Mouse (Mus musculus): ENCODE results near the gene Dlgap4. TPM values are rescaled to one million over a fixed set of nuclear protein-coding genes. Genes with fewer than 3 reads are reported as not detected.

Gene Dlgap4
- polyA plus RNA-seq, 1 experiment from 2014 or later = 145 TPM

GRCm38 (mm10) chr2:156722071-156722575, 108.6 kb downstream of the Dlgap4 start:
- WGBS = under 1% methylated on average over 15 of the region's 15 CpGs
- peaks cover 80% of the 10 kb centered on the region for H3K4me1 ChIP-seq
- no peaks in the 10 kb centered on the region for H3K27me3 ChIP-seq (replicated peaks; ENCODE audit: low read depth, poor library complexity, severe bottlenecking)
- H3K9me3 ChIP-seq = no peaks in the 10 kb centered on the region
- peak; percentile 67 for DNase-seq (ENCODE audit: low spot score)
- peak overlapping the region; percentile 98 for H3K27ac ChIP-seq (replicated peaks)
- H3K36me3 ChIP-seq (replicated peaks) = no peaks in the 10 kb centered on the region
- H3K4me3 ChIP-seq = peak overlapping the region; percentile 93

GRCm38 (mm10) chr2:156722752-156723151, 109.2 kb downstream of the Dlgap4 start:
- peak overlapping the region; percentile 93 for H3K4me3 ChIP-seq
- no peaks in the 10 kb centered on the region for H3K9me3 ChIP-seq
- H3K27ac ChIP-seq (replicated peaks) = no peak overlapping the region
- DNase-seq (ENCODE audit: low spot score) = no peak
- 61% methylated on average over 5 of the region's 5 CpGs for WGBS
- peaks cover under 1% of the 10 kb centered on the region; the same call in 1 of the 2 replicates for H3K36me3 ChIP-seq (replicated peaks)
- peaks cover 77% of the 10 kb centered on the region for H3K4me1 ChIP-seq
- H3K27me3 ChIP-seq (replicated peaks; ENCODE audit: low read depth, poor library complexity, severe bottlenecking) = no peaks in the 10 kb centered on the region

DNA sequence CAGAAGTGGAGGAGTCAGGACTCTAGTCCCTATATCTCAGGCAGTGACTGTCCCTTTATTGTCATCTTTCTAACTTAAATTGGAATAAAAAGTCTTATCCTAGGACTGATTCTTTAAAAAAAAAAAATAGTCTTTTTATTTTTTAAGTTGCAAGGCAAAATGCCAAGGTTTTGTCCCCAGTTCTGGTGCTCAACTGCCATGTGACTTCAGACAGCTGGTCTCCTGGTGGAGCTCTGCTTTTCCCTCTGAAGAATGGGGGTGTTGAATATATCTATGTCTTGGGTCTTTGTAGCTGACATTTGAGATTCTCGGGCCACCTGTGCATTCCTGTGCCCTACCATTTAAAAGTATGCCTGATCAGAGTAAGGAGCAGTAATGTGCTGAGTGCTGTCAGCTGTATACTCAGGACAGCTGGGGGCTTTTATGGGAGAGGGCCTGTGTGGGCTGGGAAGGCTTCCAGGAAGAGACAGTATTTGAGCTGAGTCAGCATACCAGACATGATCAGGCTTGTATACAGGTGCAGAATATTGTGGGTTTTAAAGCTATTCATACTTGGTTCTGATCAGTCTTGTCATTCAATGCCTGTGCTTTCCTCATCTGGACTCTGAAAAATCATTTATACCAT, 110.5 kb downstream of the Dlgap4 start:
- WGBS = 59% methylated on average over 1 of the region's 1 CpGs
- Histone ChIP-seq H3K36me3 (replicated peaks) (peaks cover 13% of the 10 kb centered on the region), H3K9me3 (no peaks in the 10 kb centered on the region), H3K4me1 (peaks cover 70% of the 10 kb centered on the region), H3K4me3 (no peak overlapping the region), H3K27ac (replicated peaks) (no peak overlapping the region), H3K27me3 (replicated peaks; ENCODE audit: low read depth, poor library complexity, severe bottlenecking) (no peaks in the 10 kb centered on the region)
- no peak for DNase-seq (ENCODE audit: low spot score)

DNA sequence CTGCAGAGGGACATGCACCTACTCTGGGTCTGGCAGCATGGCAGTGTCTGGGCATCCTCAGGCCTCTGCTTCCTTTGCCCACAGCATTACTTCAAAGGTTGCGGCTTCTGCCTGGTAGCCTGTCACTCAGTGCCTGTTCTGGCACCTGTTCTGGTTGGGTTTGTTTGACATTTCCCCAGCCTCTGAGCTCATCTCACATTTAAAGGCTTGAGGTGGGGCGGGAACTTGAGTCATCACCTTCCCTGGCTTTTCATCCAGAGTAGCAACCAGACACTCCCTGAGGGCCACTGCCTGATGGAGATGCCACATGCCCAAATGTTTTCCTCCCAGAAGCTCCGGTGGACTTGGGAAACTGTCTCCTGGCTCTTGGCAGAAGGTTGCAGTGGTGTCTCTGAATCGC, 111.4 kb downstream of the Dlgap4 start:
- Histone ChIP-seq H3K9me3 (no peaks in the 10 kb centered on the region), H3K4me1 (peaks cover 70% of the 10 kb centered on the region), H3K27me3 (replicated peaks; ENCODE audit: low read depth, poor library complexity, severe bottlenecking) (no peaks in the 10 kb centered on the region), H3K27ac (replicated peaks) (no peak overlapping the region), H3K4me3 (no peak overlapping the region), H3K36me3 (replicated peaks) (peaks cover 20% of the 10 kb centered on the region)
- no peak for DNase-seq (ENCODE audit: low spot score)
- WGBS = 70% methylated on average over 4 of the region's 4 CpGs

- Histone ChIP-seq H3K9me3 (no peaks in the 10 kb centered on the region), H3K4me1 (peaks cover 71% of the 10 kb centered on the region), H3K27ac (replicated peaks) (peak overlapping the region; percentile 40; the same call in 1 of the 2 replicates), H3K4me3 (peak overlapping the region; percentile 23; the same call in 1 of the 2 replicates), H3K36me3 (replicated peaks) (peaks cover 32% of the 10 kb centered on the region), H3K27me3 (replicated peaks; ENCODE audit: low read depth, poor library complexity, severe bottlenecking) (no peaks in the 10 kb centered on the region)
- 15% methylated on average over 7 of the region's 7 CpGs for WGBS
- peak; percentile 31 for DNase-seq (ENCODE audit: low spot score)
Observed at GRCm38 (mm10) chr2:156726344-156726743, 112.8 kb downstream of the Dlgap4 start.

- Histone ChIP-seq H3K36me3 (replicated peaks) (peaks cover 38% of the 10 kb centered on the region), H3K27ac (replicated peaks) (peak overlapping the region; percentile 40; the same call in 1 of the 2 replicates), H3K9me3 (no peaks in the 10 kb centered on the region), H3K4me3 (peak overlapping the region; percentile 11; the same call in 1 of the 2 replicates), H3K4me1 (peaks cover 76% of the 10 kb centered on the region), H3K27me3 (replicated peaks; ENCODE audit: low read depth, poor library complexity, severe bottlenecking) (no peaks in the 10 kb centered on the region)
- DNase-seq (ENCODE audit: low spot score) = no peak
- WGBS = 55% methylated on average over 3 of the region's 3 CpGs
Observed at GRCm38 (mm10) chr2:156726878-156727277, 113.4 kb downstream of the Dlgap4 start.

- WGBS = 34% methylated on average over 9 of the region's 10 CpGs
- no peaks in the 10 kb centered on the region for H3K9me3 ChIP-seq
- peak overlapping the region; percentile 8; the same call in 1 of the 2 replicates for H3K4me3 ChIP-seq
- H3K4me1 ChIP-seq = peaks cover 61% of the 10 kb centered on the region
- H3K27ac ChIP-seq (replicated peaks) = peak overlapping the region; percentile 53
- peaks cover 51% of the 10 kb centered on the region for H3K36me3 ChIP-seq (replicated peaks)
- DNase-seq (ENCODE audit: low spot score) = no peak
- no peaks in the 10 kb centered on the region for H3K27me3 ChIP-seq (replicated peaks; ENCODE audit: low read depth, poor library complexity, severe bottlenecking)
Observed at GRCm38 (mm10) chr2:156729537-156730469, 116.3 kb downstream of the Dlgap4 start.

DNA sequence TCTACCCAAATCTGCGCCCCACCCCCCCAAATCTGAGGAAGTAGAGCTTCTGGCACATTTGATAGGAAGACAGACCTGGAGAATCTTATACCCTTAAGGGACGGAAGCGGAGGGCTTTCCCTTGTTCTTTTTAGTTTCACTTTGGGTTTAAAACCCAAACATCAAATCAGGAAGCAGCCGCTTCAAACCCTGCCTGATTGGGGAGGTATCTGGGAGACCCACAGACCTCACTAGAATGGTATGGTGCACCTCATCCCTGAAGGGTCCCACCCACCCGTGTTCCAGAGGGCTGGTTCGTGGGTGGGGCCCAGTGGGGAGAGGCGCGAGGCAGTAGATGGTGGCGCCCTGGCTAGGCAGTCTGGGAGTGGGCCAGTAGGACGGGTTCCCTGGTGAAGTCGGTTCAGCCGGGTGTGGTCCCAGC, 117.0 kb downstream of the Dlgap4 start:
- H3K36me3 ChIP-seq (replicated peaks) = peaks cover 51% of the 10 kb centered on the region
- H3K4me3 ChIP-seq = peak overlapping the region; percentile 8; the same call in 1 of the 2 replicates
- peak overlapping the region; percentile 53 for H3K27ac ChIP-seq (replicated peaks)
- no peak for DNase-seq (ENCODE audit: low spot score)
- 77% methylated on average over 12 of the region's 12 CpGs for WGBS
- no peaks in the 10 kb centered on the region for H3K27me3 ChIP-seq (replicated peaks; ENCODE audit: low read depth, poor library complexity, severe bottlenecking)
- no peaks in the 10 kb centered on the region for H3K9me3 ChIP-seq
- peaks cover 61% of the 10 kb centered on the region for H3K4me1 ChIP-seq

DNA sequence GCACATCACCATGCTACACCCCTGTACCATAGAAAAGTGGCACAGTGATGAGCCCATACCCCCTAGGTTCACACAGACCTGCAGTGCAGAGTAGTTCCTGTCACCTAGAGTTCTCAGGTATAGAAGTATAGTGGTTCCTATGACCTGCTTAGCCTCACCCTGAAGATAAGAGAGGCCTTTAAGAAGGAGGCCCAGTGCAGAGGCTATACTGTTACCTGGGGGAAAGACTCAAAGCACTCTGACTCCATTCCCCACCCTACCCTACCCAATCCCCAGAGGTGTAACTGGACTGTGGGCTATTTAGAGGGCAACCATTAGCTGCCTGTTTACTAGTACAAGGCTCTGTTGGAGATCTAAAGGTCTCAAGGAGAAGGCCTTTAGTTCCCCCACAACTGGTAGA, 118.1 kb downstream of the Dlgap4 start:
- DNase-seq (ENCODE audit: low spot score) = no peak
- Histone ChIP-seq H3K9me3 (no peaks in the 10 kb centered on the region), H3K4me1 (peaks cover 61% of the 10 kb centered on the region)

DNA sequence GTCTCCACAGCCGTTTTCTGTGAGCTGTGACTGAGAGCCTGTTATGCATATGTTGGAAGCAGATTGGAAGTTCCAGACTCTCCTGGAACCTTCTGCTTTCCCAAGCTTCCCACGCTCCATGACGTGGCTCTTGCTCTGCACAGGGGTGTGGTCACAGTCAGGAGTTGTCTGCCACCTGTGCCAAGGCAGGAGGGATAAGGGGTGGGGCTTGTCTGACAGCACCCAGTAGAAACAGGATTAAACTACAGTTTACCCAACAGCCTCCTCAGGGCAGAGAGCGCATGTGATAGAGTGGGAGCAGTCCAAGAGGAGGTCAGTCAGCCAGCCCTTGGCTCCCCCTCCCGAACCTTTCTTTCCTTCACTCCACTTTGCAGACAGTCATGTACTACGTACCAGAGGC, 118.6 kb downstream of the Dlgap4 start:
- DNase-seq (ENCODE audit: low spot score) = no peak
- Histone ChIP-seq H3K27ac (replicated peaks) (no peak overlapping the region), H3K4me1 (peaks cover 61% of the 10 kb centered on the region), H3K4me3 (no peak overlapping the region), H3K9me3 (no peaks in the 10 kb centered on the region), H3K36me3 (replicated peaks) (peaks cover 60% of the 10 kb centered on the region), H3K27me3 (replicated peaks; ENCODE audit: low read depth, poor library complexity, severe bottlenecking) (no peaks in the 10 kb centered on the region)
- 78% methylated on average over 6 of the region's 6 CpGs for WGBS

More for the DNA sequence above, 118.1 kb downstream of the Dlgap4 start:
- H3K4me3 ChIP-seq = no peak overlapping the region
- peaks cover 57% of the 10 kb centered on the region for H3K36me3 ChIP-seq (replicated peaks)
- no peak overlapping the region for H3K27ac ChIP-seq (replicated peaks)
- H3K27me3 ChIP-seq (replicated peaks; ENCODE audit: low read depth, poor library complexity, severe bottlenecking) = no peaks in the 10 kb centered on the region

DNA sequence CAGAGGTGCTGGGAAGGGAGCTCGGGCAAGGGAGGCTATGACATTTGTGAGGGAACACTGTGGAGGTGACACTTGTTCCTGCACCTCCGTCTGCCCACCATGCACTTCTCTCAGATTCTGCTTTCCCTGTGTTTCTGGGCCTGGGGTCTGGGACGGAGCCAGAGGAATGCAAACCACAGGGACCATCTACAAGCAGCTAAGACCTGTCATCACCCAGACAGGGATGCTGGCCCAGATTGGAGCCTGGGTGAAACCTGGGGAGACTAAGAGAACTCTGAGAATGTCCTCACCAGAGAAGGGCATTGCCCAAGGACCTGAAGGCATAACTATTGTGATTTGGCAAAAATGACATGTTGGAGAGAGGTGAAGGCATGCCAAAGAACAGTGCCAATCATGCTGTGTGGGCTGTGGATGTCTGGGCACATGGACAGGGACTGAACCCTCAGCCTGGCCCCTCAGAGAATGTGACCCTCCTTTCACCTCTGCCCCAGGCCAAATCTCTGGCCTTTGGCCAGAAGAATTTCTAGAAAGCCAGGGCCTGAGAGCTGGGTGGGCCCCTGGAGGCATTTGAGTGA, 122.3 kb downstream of the Dlgap4 start:
- no peak for DNase-seq (ENCODE audit: low spot score)
- H3K27me3 ChIP-seq (replicated peaks; ENCODE audit: low read depth, poor library complexity, severe bottlenecking) = no peaks in the 10 kb centered on the region
- no peak overlapping the region for H3K27ac ChIP-seq (replicated peaks)
- peaks cover 55% of the 10 kb centered on the region for H3K36me3 ChIP-seq (replicated peaks)
- H3K4me3 ChIP-seq = no peak overlapping the region
- peaks cover 55% of the 10 kb centered on the region for H3K4me1 ChIP-seq
- WGBS = 76% methylated on average over 3 of the region's 3 CpGs
- no peaks in the 10 kb centered on the region for H3K9me3 ChIP-seq

- Histone ChIP-seq H3K27me3 (replicated peaks; ENCODE audit: low read depth, poor library complexity, severe bottlenecking) (no peaks in the 10 kb centered on the region), H3K27ac (replicated peaks) (no peak overlapping the region), H3K36me3 (replicated peaks) (peaks cover 57% of the 10 kb centered on the region), H3K9me3 (no peaks in the 10 kb centered on the region), H3K4me3 (no peak overlapping the region), H3K4me1 (peaks cover 60% of the 10 kb centered on the region)
- WGBS = 55% methylated on average over 7 of the region's 7 CpGs
- no peak for DNase-seq (ENCODE audit: low spot score)
Observed at GRCm38 (mm10) chr2:156736846-156737245, 123.3 kb downstream of the Dlgap4 start.
